Mouse (Mus musculus) spleen, adult 2 months (tissue): Measurements from ENCODE around the gene Nfix. TPM values are rescaled to one million over a fixed set of nuclear protein-coding genes. Genes with fewer than 3 reads are reported as not detected.

Source experiments
- DNase-seq, 2 experiments: peaks; one replicate each; pipeline versions ENCODE4 v3.0.0 to v3.0.0-alpha.2; 2012 to 2021; ENCODE audit warnings: low spot score in 2 of 2, low read depth in 1 of 2
- H3K27ac ChIP-seq: fragments of 200-500 bp; 2 replicates; pipeline ENCODE4 v1.5.1; 2012; ENCODE audit warnings: low read length, inconsistent platforms; ENCODE audit not compliant: insufficient read depth
- H3K27me3 ChIP-seq: fragments of 200-500 bp; 2 replicates; pipeline ENCODE4 v1.6.1; 2012; ENCODE audit warnings: mild to moderate bottlenecking, moderate library complexity, low read length, inconsistent platforms; ENCODE audit not compliant: control insufficient read depth, insufficient read depth
- H3K36me3 ChIP-seq: fragments of 200-500 bp; 2 replicates; pipeline ENCODE4 v1.6.1; 2012; ENCODE audit warnings: mild to moderate bottlenecking, low read length, inconsistent platforms; ENCODE audit not compliant: control insufficient read depth, insufficient read depth
- H3K4me1 ChIP-seq: fragments of 200-500 bp; 2 replicates; pipeline ENCODE4 v1.6.1; 2011; ENCODE audit warnings: inconsistent platforms; ENCODE audit not compliant: control insufficient read depth, insufficient read depth, insufficient read length
- H3K4me3 ChIP-seq: fragments of 200-500 bp; 2 replicates; pipeline ENCODE4 v1.5.1; 2011; ENCODE audit warnings: mild to moderate bottlenecking, inconsistent platforms; ENCODE audit not compliant: insufficient read depth, insufficient read length; ENCODE audit errors: extremely low read depth
- CTCF ChIP-seq: fragments of 200-500 bp; IDR thresholded peaks from 2 replicates; pipeline ENCODE4 v1.5.1; 2011; ENCODE audit warnings: mild to moderate bottlenecking, inconsistent platforms; ENCODE audit not compliant: insufficient read depth, insufficient read length, insufficient replicate concordance; ENCODE audit errors: extremely low read depth
- POLR2A ChIP-seq: fragments of 200-500 bp; IDR thresholded peaks from 2 replicates; pipeline ENCODE4 v1.6.1; 2011; ENCODE audit warnings: low read depth, low read length, inconsistent platforms
- WGBS: fragments of 180-500 bp; shearing (Covaris S2); methylation state at CpG from one replicate; pipeline ENCODE4 v1.1.7; 2018; 5-methylcytosine and 5-hydroxymethylcytosine counted together
- polyA plus RNA-seq: library from polyadenylated mRNA; depleted of rRNA; stranded (reverse); fragments of >200 nt; gene quantifications from 2 replicates; pipeline ENCODE4 v1.2.3, GENCODE M21; 2012

The Nfix gene
- polyA plus RNA-seq, 1 experiment: 13.7 TPM

DNA sequence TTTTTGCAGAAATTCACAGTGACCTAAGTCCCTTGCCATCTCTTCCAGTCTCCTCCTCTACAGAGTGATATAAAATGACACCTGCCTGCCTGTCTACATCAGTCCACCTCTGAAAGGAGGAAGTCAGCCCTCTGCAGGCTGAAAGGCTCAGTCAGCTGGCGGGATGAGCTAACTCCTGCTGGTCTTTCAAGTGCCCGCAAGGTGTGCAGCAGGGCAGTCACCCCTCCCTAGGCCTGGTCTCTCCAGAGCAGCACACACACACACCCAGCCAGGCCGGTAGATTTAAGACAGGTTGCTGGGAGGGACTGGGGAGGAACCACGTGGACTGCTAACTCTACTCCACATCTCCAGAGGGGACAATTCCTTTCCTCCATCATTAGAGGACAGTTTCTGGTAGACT, 36.0 kb downstream of the Nfix start:
- no peak for TF ChIP-seq POLR2A
- TF ChIP-seq CTCF: no peak
- H3K27me3 ChIP-seq: no peaks in the 10 kb centered on the region
- WGBS: 72% methylated on average over 4 of the region's 4 CpGs

DNA sequence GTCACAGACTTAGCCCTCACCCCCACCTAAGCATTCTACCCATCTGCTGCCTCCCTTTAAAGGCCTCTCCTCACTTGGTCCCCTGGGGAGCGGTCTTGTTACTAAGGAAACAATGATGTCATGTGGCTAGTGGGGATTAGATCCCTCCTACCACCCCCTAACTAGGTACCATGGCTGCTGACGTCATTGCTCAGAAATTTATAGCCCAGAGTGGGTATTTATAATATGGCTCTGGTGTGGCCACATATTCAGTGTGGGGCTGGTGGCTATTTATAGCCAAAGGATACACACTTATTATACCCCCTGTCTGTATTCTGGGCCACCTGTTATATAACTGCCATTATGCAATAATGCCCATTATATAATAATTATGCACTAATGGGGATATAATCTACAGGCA, 39.2 kb downstream of the Nfix start:
- no peak for TF ChIP-seq CTCF
- no peak for TF ChIP-seq POLR2A
- H3K27ac ChIP-seq: no peak overlapping the region
- 84% methylated on average over 2 of the region's 2 CpGs for WGBS
- no peak overlapping the region for H3K4me3 ChIP-seq
- DNase-seq: no peak
- no peaks in the 10 kb centered on the region for H3K27me3 ChIP-seq
- no peaks in the 10 kb centered on the region for H3K36me3 ChIP-seq
- H3K4me1 ChIP-seq: no peaks in the 10 kb centered on the region

More for the DNA sequence above, 36.0 kb downstream of the Nfix start:
- H3K36me3 ChIP-seq: no peaks in the 10 kb centered on the region
- H3K4me1 ChIP-seq: no peaks in the 10 kb centered on the region
- H3K27ac ChIP-seq: no peak overlapping the region
- no peak overlapping the region for H3K4me3 ChIP-seq
- no peak for DNase-seq

DNA sequence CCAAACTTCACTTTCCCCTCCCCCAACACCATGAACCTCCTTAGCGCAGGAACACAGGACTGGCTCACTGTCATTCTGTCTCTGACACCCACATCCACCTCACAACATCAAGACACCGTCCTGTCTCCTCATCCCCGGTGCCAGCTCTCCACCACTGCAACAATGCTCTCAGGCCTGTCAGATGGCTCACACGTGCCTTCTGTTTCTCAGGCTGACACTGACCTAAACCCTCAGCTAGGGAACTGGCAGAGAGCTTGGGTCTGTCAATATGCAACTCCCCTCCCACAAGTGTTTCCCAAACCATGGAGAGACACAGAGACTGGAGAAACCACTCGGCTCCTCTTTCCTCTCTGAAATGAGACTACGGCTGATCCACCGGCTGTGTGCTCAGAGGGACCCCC, 39.7 kb downstream of the Nfix start:
- H3K27me3 ChIP-seq: no peaks in the 10 kb centered on the region
- no peak for DNase-seq
- WGBS: 92% methylated on average over 7 of the region's 7 CpGs
- H3K4me3 ChIP-seq: no peak overlapping the region
- no peak overlapping the region for H3K27ac ChIP-seq
- no peaks in the 10 kb centered on the region for H3K36me3 ChIP-seq
- no peak for TF ChIP-seq CTCF
- no peaks in the 10 kb centered on the region for H3K4me1 ChIP-seq

GRCm38 (mm10) chr8:84759718-84760117, 40.4 kb downstream of the Nfix start:
- Histone ChIP-seq H3K36me3 (no peaks in the 10 kb centered on the region), H3K4me3 (no peak overlapping the region), H3K27me3 (no peaks in the 10 kb centered on the region), H3K27ac (no peak overlapping the region), H3K4me1 (no peaks in the 10 kb centered on the region)
- DNase-seq: no peak
- TF ChIP-seq CTCF (no peak), POLR2A (no peak)
- WGBS: 93% methylated on average over 10 of the region's 10 CpGs

DNA sequence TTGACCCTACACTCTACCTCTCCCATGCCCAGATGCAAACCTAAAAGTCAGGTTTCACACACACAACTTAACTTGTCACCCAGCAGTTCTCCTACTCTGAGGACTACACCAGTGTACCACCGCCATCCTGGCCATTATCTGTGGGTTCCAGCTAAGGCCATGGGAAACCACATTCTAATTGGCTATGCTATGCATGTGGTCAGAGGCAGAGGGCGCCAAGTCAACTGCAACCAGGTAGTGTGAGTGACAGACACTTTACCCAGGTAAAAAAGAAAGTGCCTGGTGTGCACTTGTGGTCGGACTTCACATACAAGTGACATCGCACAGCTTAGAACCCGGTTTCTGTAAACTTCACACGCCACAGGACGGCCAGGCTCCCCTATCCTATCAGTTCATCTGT, 41.0 kb downstream of the Nfix start:
- TF ChIP-seq CTCF: peak; percentile 28; the same call in 1 of the 2 replicates
- no peak for TF ChIP-seq POLR2A
- no peaks in the 10 kb centered on the region for H3K4me1 ChIP-seq
- DNase-seq: peak in 1 of 2 experiments; percentile 14
- no peaks in the 10 kb centered on the region for H3K36me3 ChIP-seq
- no peak overlapping the region for H3K27ac ChIP-seq
- H3K4me3 ChIP-seq: no peak overlapping the region
- WGBS: 71% methylated on average over 7 of the region's 7 CpGs
- no peaks in the 10 kb centered on the region for H3K27me3 ChIP-seq

- Histone ChIP-seq H3K4me3 (no peak overlapping the region), H3K36me3 (no peaks in the 10 kb centered on the region), H3K27me3 (no peaks in the 10 kb centered on the region), H3K27ac (no peak overlapping the region), H3K4me1 (no peaks in the 10 kb centered on the region)
- DNase-seq: no peak
- 93% methylated on average over 3 of the region's 3 CpGs for WGBS
- no peak for TF ChIP-seq POLR2A
- TF ChIP-seq CTCF: no peak
Observed at GRCm38 (mm10) chr8:84758308-84758707, 41.8 kb downstream of the Nfix start.

GRCm38 (mm10) chr8:84757501-84757900, 42.6 kb downstream of the Nfix start:
- TF ChIP-seq POLR2A (no peak), CTCF (no peak)
- 89% methylated on average over 5 of the region's 5 CpGs for WGBS
- Histone ChIP-seq H3K4me3 (no peak overlapping the region), H3K36me3 (no peaks in the 10 kb centered on the region), H3K4me1 (no peaks in the 10 kb centered on the region), H3K27ac (no peak overlapping the region), H3K27me3 (no peaks in the 10 kb centered on the region)
- no peak for DNase-seq
